Mouse (Mus musculus) adrenal gland, adult (tissue): ENCODE measurements at regions not wholly inside any gene's neighbourhood (a gene's known extent, or its start where the extent isn't known, plus 50 kb on each side); places are given as distances from the start of the nearest gene placed in this dataset.

Experiments used
- DNase-seq, 2 experiments: peaks; one replicate each; pipeline ENCODE4 v3.0.0; 2022 to 2023; ENCODE audit warnings: low spot score in 1 of 2; ENCODE audit not compliant: inconsistent age in 2 of 2

GRCm38 (mm10) chr1:72963449-72963848, 52.3 kb downstream of the Tnp1 start:
- DNase-seq = peak; percentile 13 to 29

- no peak for DNase-seq
Measured at GRCm38 (mm10) chr1:72960241-72960653, 55.5 kb downstream of the Tnp1 start.

- peak in 1 of 2 experiments; percentile 31 for DNase-seq
Measured at GRCm38 (mm10) chr1:72955387-72955786, 60.3 kb downstream of the Tnp1 start.

GRCm38 (mm10) chr1:72952896-72953295, 62.8 kb downstream of the Tnp1 start:
- no peak for DNase-seq

- DNase-seq = no peak
Measured at GRCm38 (mm10) chr1:72951802-72952201, 63.9 kb downstream of the Tnp1 start.

- DNase-seq = no peak
Measured at GRCm38 (mm10) chr1:72951365-72951764, 64.3 kb downstream of the Tnp1 start.

- DNase-seq = no peak
Measured at GRCm38 (mm10) chr1:72946235-72946634, 69.5 kb downstream of the Tnp1 start.

GRCm38 (mm10) chr1:72945750-72946102, 70.0 kb downstream of the Tnp1 start:
- DNase-seq = no peak

- no peak for DNase-seq
Measured at GRCm38 (mm10) chr1:72944805-72945749, 70.4 kb upstream of the Igfbp5 start.

- no peak for DNase-seq
Measured at GRCm38 (mm10) chr1:72944221-72944620, 69.5 kb upstream of the Igfbp5 start.

- no peak for DNase-seq
Measured at GRCm38 (mm10) chr1:72943082-72943481, 68.4 kb upstream of the Igfbp5 start.

GRCm38 (mm10) chr1:72942351-72942750, 67.7 kb upstream of the Igfbp5 start:
- DNase-seq = no peak

GRCm38 (mm10) chr1:72939948-72940347, 65.3 kb upstream of the Igfbp5 start:
- DNase-seq = no peak

GRCm38 (mm10) chr1:72936681-72937465, 62.2 kb upstream of the Igfbp5 start:
- DNase-seq = no peak

- DNase-seq = no peak
Measured at GRCm38 (mm10) chr1:72936231-72936630, 61.5 kb upstream of the Igfbp5 start.

GRCm38 (mm10) chr1:72935084-72935483, 60.4 kb upstream of the Igfbp5 start:
- no peak for DNase-seq

GRCm38 (mm10) chr1:72929774-72930173, 55.1 kb upstream of the Igfbp5 start:
- DNase-seq = no peak
